Mouse (Mus musculus) regulatory T cell (primary cell): ENCODE measurements around the gene Foxe3.

Experiments used
- in situ Hi-C: fragments of 300-600 bp; cut with MboI, MseI; formaldehyde crosslinking; loops from one replicate; pipeline ENCODE4 v1.15.1; 2025; ENCODE audit warnings: high pct_unique_total_duplicates

The Foxe3 gene

DNA sequence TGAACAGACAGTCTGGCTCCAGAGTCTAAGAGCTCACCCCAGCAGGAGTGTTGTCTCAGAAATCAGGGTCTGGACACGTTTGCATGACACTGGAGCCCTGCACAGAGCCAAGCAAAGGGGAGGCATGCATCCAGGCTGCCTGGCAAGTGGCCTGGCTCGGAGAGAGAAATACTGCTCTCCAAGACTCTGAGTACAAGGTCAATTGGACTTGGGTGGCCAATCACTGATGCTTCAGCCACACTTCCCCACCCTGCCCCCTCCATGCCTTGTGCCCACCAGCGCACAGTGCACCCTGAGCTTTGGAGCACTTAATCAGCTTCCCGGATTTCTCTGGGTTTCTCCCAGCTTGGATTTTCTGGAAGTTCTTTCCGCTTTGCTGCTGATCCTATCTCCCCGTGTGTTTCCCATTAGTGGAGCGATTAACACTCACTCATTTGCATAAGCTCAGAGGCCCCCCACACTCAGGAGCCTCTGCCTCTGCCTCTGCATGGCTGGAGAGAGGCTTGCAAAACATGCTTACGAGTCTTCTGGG is 49.3 kb downstream of the Foxe3 start:
- in situ Hi-C loops: no loop called here
